Mouse (Mus musculus) hindbrain, embryonic 15.5 days (tissue): Measurements from ENCODE around the gene Metap2. TPM values are rescaled to one million over a fixed set of nuclear protein-coding genes. Genes with fewer than 3 reads are reported as not detected.

Source experiments
- ATAC-seq: fragments of 200-750 bp; cut with Nextera tagmentation; 2 replicates; pipeline ENCODE4 v1.8.0; 2017; ENCODE audit warnings: low read depth, moderate number of reproducible peaks, moderate TSS enrichment; ENCODE audit not compliant: low FRiP score
- H3K27ac ChIP-seq: fragments of 300-500 bp; sonication (generic); replicated peaks from 2 replicates; pipeline ENCODE4 v1.5.1; 2015; ENCODE audit warnings: mild to moderate bottlenecking, inconsistent platforms
- H3K27me3 ChIP-seq: fragments of 300-500 bp; sonication (generic); 2 replicates; pipeline ENCODE4 v1.6.1; 2015; ENCODE audit warnings: control low read depth, inconsistent platforms
- H3K36me3 ChIP-seq: fragments of 300-500 bp; sonication (generic); 2 replicates; pipeline ENCODE4 v1.6.1; 2015; ENCODE audit warnings: control low read depth, inconsistent platforms
- H3K4me1 ChIP-seq: fragments of 300-500 bp; sonication (generic); replicated peaks from 2 replicates; pipeline ENCODE4 v1.6.1; 2015; ENCODE audit warnings: control low read depth, inconsistent platforms
- H3K4me2 ChIP-seq: fragments of 300-500 bp; sonication (generic); 2 replicates; pipeline ENCODE4 v1.6.1; 2015; ENCODE audit warnings: moderate library complexity, mild to moderate bottlenecking, inconsistent platforms
- H3K4me3 ChIP-seq: fragments of 300-500 bp; sonication (generic); 2 replicates; pipeline ENCODE4 v1.5.1; 2015; ENCODE audit warnings: mild to moderate bottlenecking, inconsistent platforms
- H3K9ac ChIP-seq: fragments of 300-500 bp; sonication (generic); 2 replicates; pipeline ENCODE4 v1.6.1; 2015; ENCODE audit warnings: inconsistent platforms
- H3K9me3 ChIP-seq: fragments of 300-500 bp; sonication (generic); 2 replicates; pipeline ENCODE4 v1.6.1; 2016; ENCODE audit warnings: control low read depth, inconsistent platforms
- WGBS: fragments of 180-500 bp; shearing (Covaris S2); methylation state at CpG from one replicate; pipeline ENCODE4 v1.1.7; 2015; 5-methylcytosine and 5-hydroxymethylcytosine counted together
- polyA plus RNA-seq: library from polyadenylated mRNA; unstranded; fragments of >200 nt; fragmentation: Nextera tagmentation; extraction: Ambion mirVana; gene quantifications from 2 replicates; pipeline ENCODE4 v1.2.1, GENCODE M21; 2015

Metap2 gene
- 153 and 156 TPM in 2 replicates for polyA plus RNA-seq

GRCm38 (mm10) chr10:93897043-93897646 lies at the start of gene Metap2:
Gene Metap2 (minus strand): TSS chr10:93897093.
- Histone ChIP-seq H3K4me1 (no peaks in the 10 kb centered on the region), H3K27me3 (no peaks in the 10 kb centered on the region), H3K36me3 (no peaks in the 10 kb centered on the region), H3K4me3 (no peak within 1 kb of the TSS), H3K9me3 (no peaks in the 10 kb centered on the region), H3K4me2 (no peak within 1 kb of the TSS), H3K27ac (no peak within 1 kb of the TSS), H3K9ac (no peak within 1 kb of the TSS)
- 68% methylated on average over 7 of the region's 7 CpGs for WGBS
- ATAC-seq: no peak

- Histone ChIP-seq H3K36me3 (no peaks in the 10 kb centered on the region), H3K4me3 (no peak overlapping the region), H3K4me2 (no peak overlapping the region), H3K27ac (0 out of 2 replicates have a peak overlapping the region, but pooled peaks have one; percentile 45), H3K9me3 (no peaks in the 10 kb centered on the region), H3K4me1 (peaks cover 6% of the 10 kb centered on the region), H3K9ac (no peak overlapping the region), H3K27me3 (no peaks in the 10 kb centered on the region)
- 56% methylated on average over 9 of the region's 9 CpGs for WGBS
- ATAC-seq: no peak
Observed at GRCm38 (mm10) chr10:93945843-93946499, 49.1 kb upstream of the Metap2 start.

GRCm38 (mm10) chr10:93945364-93945763 lies 48.5 kb upstream of the Metap2 start:
- Histone ChIP-seq H3K36me3 (no peaks in the 10 kb centered on the region), H3K4me1 (peaks cover 6% of the 10 kb centered on the region), H3K9ac (no peak overlapping the region), H3K4me2 (no peak overlapping the region), H3K9me3 (no peaks in the 10 kb centered on the region), H3K27me3 (no peaks in the 10 kb centered on the region), H3K27ac (0 out of 2 replicates have a peak overlapping the region, but pooled peaks have one; percentile 45), H3K4me3 (no peak overlapping the region)
- 25% methylated on average over 4 of the region's 4 CpGs for WGBS
- peak; percentile 56; the same call in 1 of the 2 replicates for ATAC-seq

GRCm38 (mm10) chr10:93944241-93944640 lies 47.3 kb upstream of the Metap2 start:
- no peaks in the 10 kb centered on the region for H3K36me3 ChIP-seq
- no peak overlapping the region for H3K4me3 ChIP-seq
- ATAC-seq: no peak
- WGBS: 49% methylated on average over 5 of the region's 5 CpGs
- H3K9ac ChIP-seq: no peak overlapping the region
- no peak overlapping the region for H3K4me2 ChIP-seq
- no peaks in the 10 kb centered on the region for H3K9me3 ChIP-seq
- H3K4me1 ChIP-seq: peaks cover 6% of the 10 kb centered on the region
- no peak overlapping the region for H3K27ac ChIP-seq
- H3K27me3 ChIP-seq: no peaks in the 10 kb centered on the region

GRCm38 (mm10) chr10:93940279-93940678 lies 43.4 kb upstream of the Metap2 start:
- WGBS: 82% methylated on average over 5 of the region's 5 CpGs
- no peaks in the 10 kb centered on the region for H3K27me3 ChIP-seq
- no peaks in the 10 kb centered on the region for H3K36me3 ChIP-seq
- no peaks in the 10 kb centered on the region for H3K4me1 ChIP-seq
- H3K9me3 ChIP-seq: no peaks in the 10 kb centered on the region
- H3K27ac ChIP-seq: no peak overlapping the region
- no peak overlapping the region for H3K9ac ChIP-seq
- ATAC-seq: no peak
- H3K4me3 ChIP-seq: no peak overlapping the region
- no peak overlapping the region for H3K4me2 ChIP-seq

- H3K4me3 ChIP-seq: no peak overlapping the region
- H3K4me2 ChIP-seq: no peak overlapping the region
- WGBS: 90% methylated on average over 8 of the region's 8 CpGs
- H3K27me3 ChIP-seq: no peaks in the 10 kb centered on the region
- ATAC-seq: no peak
- H3K9ac ChIP-seq: no peak overlapping the region
- no peaks in the 10 kb centered on the region for H3K4me1 ChIP-seq
- H3K36me3 ChIP-seq: no peaks in the 10 kb centered on the region
- no peaks in the 10 kb centered on the region for H3K9me3 ChIP-seq
- no peak overlapping the region for H3K27ac ChIP-seq
Observed at GRCm38 (mm10) chr10:93939676-93940075, 42.8 kb upstream of the Metap2 start.

GRCm38 (mm10) chr10:93938844-93939271 lies 42.0 kb upstream of the Metap2 start:
- Histone ChIP-seq H3K27me3 (no peaks in the 10 kb centered on the region), H3K9me3 (no peaks in the 10 kb centered on the region), H3K36me3 (no peaks in the 10 kb centered on the region), H3K4me2 (no peak overlapping the region), H3K4me3 (no peak overlapping the region), H3K4me1 (no peaks in the 10 kb centered on the region), H3K27ac (no peak overlapping the region), H3K9ac (no peak overlapping the region)
- WGBS: 85% methylated on average over 20 of the region's 20 CpGs
- no peak for ATAC-seq

GRCm38 (mm10) chr10:93933980-93934379 lies 37.1 kb upstream of the Metap2 start:
- H3K9me3 ChIP-seq: no peaks in the 10 kb centered on the region
- H3K27me3 ChIP-seq: no peaks in the 10 kb centered on the region
- H3K4me2 ChIP-seq: no peak overlapping the region
- peak overlapping the region; percentile 52; the same call in 1 of the 2 replicates for H3K27ac ChIP-seq
- 45% methylated on average over 9 of the region's 9 CpGs for WGBS
- no peaks in the 10 kb centered on the region for H3K36me3 ChIP-seq
- H3K4me3 ChIP-seq: no peak overlapping the region
- peak; percentile 73 for ATAC-seq
- no peak overlapping the region for H3K9ac ChIP-seq
- H3K4me1 ChIP-seq: no peaks in the 10 kb centered on the region

GRCm38 (mm10) chr10:93932861-93933260 lies 36.0 kb upstream of the Metap2 start:
- no peak for ATAC-seq
- no peak overlapping the region for H3K9ac ChIP-seq
- WGBS: 76% methylated on average over 5 of the region's 5 CpGs

GRCm38 (mm10) chr10:93932020-93932419 lies 35.1 kb upstream of the Metap2 start:
- H3K4me3 ChIP-seq: no peak overlapping the region
- H3K4me2 ChIP-seq: no peak overlapping the region
- H3K9me3 ChIP-seq: no peaks in the 10 kb centered on the region
- H3K36me3 ChIP-seq: no peaks in the 10 kb centered on the region
- H3K9ac ChIP-seq: no peak overlapping the region
- no peak for ATAC-seq
- no peaks in the 10 kb centered on the region for H3K27me3 ChIP-seq
- 81% methylated on average over 5 of the region's 5 CpGs for WGBS
- no peaks in the 10 kb centered on the region for H3K4me1 ChIP-seq
- no peak overlapping the region for H3K27ac ChIP-seq

More at GRCm38 (mm10) chr10:93932861-93933260, 36.0 kb upstream of the Metap2 start:
- Histone ChIP-seq H3K27me3 (no peaks in the 10 kb centered on the region), H3K27ac (no peak overlapping the region), H3K36me3 (no peaks in the 10 kb centered on the region), H3K4me3 (no peak overlapping the region), H3K9me3 (no peaks in the 10 kb centered on the region), H3K4me2 (no peak overlapping the region), H3K4me1 (no peaks in the 10 kb centered on the region)

GRCm38 (mm10) chr10:93931431-93931830 lies 34.5 kb upstream of the Metap2 start:
- Histone ChIP-seq H3K27ac (no peak overlapping the region), H3K4me1 (no peaks in the 10 kb centered on the region), H3K9ac (no peak overlapping the region), H3K4me2 (no peak overlapping the region), H3K36me3 (no peaks in the 10 kb centered on the region), H3K4me3 (no peak overlapping the region), H3K9me3 (no peaks in the 10 kb centered on the region), H3K27me3 (no peaks in the 10 kb centered on the region)
- WGBS: 79% methylated on average over 9 of the region's 9 CpGs
- ATAC-seq: no peak

- no peak for ATAC-seq
- H3K4me1 ChIP-seq: no peaks in the 10 kb centered on the region
- no peak overlapping the region for H3K9ac ChIP-seq
- H3K27me3 ChIP-seq: no peaks in the 10 kb centered on the region
- H3K9me3 ChIP-seq: no peaks in the 10 kb centered on the region
- no peak overlapping the region for H3K4me2 ChIP-seq
- no peak overlapping the region for H3K4me3 ChIP-seq
- H3K36me3 ChIP-seq: no peaks in the 10 kb centered on the region
- 78% methylated on average over 4 of the region's 4 CpGs for WGBS
- no peak overlapping the region for H3K27ac ChIP-seq
Observed at GRCm38 (mm10) chr10:93930236-93930824, 33.4 kb upstream of the Metap2 start.
